Mouse (Mus musculus): Measurements from ENCODE around the gene Ttn.

Gene Ttn

DNA sequence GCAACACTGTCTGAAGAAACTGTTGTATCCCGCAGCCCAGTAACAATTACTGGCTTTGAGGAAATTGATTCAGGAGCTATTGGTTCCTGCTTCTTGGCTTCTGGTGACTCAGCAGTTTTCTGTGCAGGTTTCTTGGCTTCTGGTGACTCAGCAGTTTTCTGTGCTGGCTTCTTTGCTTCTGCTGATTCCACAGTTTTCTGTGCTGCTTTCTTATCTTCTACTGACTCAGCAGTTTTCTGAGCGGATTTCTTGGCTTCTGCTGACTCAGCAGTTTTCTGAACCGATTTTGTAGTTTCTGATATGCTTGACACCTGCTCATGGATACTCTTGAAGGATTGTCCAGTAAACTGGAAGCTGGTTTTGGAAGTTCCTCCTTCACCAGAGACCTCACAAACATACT lies 273.8 kb downstream of the Ttn start:
- DNase-seq (ENCODE audit: extremely low spot score, low spot score) = no peak

DNA sequence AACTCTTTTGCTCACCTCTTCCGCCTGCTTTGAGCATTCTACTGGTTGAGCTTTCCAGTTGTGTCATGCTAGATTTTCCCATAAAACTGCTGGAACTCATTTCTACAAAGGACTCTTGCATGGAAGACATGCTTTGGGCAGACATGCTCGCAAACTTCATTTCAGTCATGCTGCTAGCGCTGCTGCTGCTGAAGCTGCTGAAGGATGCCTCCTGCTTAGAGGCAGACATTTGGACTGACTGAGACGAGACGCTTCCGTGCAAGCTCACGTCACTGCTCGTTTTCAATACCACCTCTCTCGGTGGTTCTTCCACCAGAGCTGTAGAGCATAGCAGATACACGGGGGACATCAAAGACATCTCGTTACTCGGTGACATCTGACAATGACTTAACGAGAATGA lies 276.7 kb downstream of the Ttn start:
- no peak for DNase-seq (ENCODE audit: extremely low spot score, low spot score)

DNA sequence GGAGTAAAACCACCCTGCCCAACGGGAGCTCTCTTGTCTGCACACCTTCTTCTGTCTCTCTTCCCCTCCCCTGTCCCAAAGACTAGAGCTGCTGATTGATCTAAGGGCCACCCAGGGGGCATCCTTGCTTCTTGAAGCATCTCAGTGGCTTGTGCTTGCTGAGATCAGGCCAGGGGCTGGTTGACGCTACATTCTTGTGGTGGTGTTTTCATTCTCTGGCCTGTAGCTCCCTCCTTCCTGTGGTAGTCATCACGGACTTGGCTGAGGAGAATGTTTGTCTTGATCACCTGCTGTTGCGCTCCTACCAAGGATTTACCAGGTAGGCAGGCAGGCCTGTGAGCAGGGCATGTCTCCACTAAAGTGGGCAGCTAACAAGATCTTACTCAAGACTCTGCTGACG lies 279.6 kb downstream of the Ttn start:
- no peak for DNase-seq (ENCODE audit: extremely low spot score, low spot score)

DNA sequence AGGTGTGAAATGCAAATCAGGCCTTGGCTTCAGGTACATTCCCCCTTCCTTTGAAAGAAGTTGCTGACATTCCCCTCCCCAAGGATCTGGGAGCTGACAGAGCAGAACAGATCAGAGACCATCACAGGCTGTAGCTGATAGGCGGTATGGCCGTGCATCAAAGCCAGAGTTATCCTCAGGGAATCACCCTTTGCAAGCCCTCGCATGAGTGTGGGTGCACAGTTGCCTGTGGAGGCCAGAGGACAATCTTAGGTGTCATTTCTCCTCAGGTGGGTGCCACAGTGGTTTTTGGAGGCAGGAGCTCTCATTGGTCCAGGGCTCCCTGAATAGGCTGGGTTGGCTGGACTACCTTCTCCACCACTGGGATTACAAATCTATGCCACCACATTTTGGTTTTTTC lies 280.2 kb downstream of the Ttn start:
- no peak for DNase-seq (ENCODE audit: extremely low spot score, low spot score)

DNA sequence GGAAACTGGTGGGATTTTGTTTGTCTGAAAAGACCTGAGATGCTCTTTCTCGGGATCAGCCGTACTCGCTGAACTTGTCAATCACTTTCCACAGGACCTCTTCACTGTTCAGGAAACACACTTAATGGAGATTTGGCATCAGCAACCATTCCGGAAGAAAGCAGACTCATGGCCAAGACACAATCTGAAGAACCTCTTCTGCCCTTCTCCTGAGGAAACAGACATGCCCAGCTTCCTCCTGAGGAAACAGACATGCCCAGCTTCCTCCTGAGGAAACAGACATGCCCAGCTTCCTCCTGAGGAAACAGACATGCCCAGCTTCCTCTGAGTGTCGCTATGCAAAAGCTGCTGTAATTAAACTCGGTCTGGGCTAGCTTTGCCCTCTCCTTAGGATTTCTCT lies 287.1 kb downstream of the Ttn start:
- DNase-seq (ENCODE audit: extremely low spot score, low spot score) = no peak

DNA sequence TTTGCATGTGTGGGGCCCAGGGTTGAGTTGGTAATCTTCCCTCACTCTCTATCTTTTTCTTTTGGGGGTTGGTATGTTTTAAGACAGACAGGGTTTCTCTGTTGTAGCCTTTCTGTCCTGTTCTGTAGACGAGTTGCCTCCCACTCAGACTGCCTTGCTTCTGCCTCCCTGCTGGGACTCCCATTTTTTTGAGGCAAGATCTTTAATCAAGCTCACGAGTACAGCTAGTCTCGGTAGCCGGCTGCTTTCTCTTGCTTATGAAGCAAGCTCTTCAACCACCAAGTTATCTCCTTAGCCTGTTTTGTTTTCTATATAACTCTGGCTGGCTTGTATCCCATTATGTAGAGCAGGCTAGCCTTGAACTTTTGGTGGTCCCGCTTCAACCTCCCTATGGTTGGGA lies 288.6 kb downstream of the Ttn start:
- DNase-seq (ENCODE audit: extremely low spot score, low spot score) = no peak

DNA sequence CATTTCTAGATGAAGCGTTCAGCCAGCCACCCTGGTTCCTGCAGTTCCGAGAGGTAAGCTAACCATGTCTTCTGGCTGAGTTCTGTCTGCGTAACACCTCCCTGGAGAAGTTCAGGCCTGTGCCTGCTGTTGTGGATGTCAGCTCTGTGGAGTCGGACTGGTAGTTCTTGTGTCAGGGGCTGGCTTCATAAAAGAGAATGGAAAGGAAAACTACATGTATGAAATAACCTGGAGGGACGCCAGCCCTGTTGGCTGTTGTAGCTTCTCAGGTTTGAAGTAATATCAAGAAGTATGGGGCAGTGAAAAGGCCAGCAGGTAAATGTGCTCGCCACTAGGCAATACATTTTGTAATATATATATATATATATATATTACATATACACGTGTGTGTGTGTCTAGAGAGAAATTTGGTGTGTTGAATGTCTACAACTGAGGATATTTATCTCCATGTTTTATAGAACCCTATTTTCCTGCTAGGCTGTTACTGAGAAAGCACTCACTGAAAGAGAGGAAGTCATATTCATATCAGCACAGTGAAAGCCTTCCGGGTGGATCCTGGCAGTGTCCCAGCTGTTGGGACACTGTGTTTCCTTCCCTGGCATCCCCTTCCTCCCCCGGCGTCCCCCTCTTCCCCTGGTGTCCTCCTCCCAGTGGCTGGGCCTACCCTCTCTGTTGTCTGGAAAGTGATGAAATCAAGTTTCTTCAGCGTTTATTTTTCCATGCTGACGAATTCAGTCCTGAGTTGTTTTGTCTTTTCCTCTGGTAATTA lies 291.7 kb downstream of the Ttn start:
- no peak for DNase-seq (ENCODE audit: extremely low spot score, low spot score)

DNA sequence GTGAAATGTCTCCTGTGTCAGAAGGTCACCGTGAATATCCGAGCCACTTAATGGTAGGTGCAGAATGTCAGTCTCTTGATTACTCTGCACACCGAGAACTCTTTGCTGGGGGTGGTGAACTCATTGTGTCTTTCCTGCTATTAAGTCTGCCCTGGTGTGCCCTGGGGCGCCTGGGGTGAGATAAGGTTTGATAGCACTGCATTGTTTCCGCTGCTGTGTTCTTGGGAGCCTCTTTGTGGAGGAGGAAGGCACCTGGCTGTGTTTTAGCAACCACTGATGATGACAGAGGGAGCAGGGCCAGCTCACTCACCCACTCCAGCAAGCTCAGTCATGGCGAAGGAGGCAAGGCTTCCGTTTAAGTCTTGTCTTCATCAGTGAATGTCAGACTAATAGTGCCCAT lies 294.2 kb downstream of the Ttn start:
- no peak for DNase-seq (ENCODE audit: extremely low spot score, low spot score)

DNA sequence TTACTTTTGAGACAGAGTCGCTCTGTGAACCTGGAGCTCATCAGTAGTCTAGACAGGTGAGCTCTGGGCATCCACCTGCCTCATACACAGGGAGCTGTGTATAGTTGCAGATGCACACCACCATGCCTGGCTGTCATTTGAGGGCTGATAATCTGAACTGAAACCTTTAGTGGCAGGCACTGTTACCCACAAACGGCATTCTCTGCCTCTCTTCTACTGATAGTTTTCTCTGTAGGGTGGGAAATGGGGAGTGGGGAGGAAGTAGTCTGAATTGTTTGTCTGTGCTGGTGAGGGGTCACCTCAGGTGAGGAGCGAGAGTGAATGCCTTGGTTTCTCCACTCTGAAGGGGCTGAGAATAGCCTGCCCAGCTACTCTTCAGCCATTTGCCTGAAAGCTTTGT lies 294.7 kb downstream of the Ttn start:
- no peak for DNase-seq (ENCODE audit: extremely low spot score, low spot score)

DNA sequence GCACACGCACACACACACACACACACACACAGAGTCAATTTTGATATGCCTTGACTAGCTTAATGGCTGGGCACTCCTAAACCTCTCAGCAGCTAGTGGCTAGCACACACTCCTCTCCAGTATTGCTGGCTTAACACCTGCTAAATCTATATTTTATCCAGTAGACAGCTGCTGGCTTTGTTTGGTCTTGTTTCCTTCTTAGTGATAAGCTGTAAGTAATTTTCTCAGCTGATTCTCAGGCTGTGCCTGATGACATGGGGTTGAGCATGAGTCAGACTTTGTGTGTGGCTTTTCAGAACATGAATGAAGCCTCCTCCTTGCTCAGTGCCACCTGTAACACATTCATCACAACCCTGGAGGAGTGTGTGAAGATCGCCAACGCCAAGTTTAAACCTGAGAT lies 295.4 kb downstream of the Ttn start:
- no peak for DNase-seq (ENCODE audit: extremely low spot score, low spot score)

DNA sequence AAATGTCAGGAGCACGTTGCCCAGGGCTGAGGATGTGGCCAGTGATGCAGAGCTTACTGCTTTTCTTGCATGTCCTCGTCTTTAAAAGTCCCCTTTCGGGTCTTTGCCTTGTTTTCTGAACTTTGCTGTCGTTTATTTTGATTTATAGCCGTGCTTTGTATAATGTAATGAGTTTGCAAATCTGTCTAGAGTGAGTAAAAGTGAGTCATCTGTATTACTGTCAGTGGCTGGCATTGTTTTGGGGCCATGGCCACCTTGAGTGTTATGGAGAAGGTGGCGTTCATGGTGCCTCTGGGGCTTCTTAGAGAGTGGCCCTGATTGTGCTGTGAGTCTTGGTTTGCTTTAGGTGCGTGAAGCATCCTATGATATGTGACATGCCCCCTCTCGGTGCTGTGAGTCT lies 300.0 kb downstream of the Ttn start:
- no peak for DNase-seq (ENCODE audit: extremely low spot score, low spot score)

DNA sequence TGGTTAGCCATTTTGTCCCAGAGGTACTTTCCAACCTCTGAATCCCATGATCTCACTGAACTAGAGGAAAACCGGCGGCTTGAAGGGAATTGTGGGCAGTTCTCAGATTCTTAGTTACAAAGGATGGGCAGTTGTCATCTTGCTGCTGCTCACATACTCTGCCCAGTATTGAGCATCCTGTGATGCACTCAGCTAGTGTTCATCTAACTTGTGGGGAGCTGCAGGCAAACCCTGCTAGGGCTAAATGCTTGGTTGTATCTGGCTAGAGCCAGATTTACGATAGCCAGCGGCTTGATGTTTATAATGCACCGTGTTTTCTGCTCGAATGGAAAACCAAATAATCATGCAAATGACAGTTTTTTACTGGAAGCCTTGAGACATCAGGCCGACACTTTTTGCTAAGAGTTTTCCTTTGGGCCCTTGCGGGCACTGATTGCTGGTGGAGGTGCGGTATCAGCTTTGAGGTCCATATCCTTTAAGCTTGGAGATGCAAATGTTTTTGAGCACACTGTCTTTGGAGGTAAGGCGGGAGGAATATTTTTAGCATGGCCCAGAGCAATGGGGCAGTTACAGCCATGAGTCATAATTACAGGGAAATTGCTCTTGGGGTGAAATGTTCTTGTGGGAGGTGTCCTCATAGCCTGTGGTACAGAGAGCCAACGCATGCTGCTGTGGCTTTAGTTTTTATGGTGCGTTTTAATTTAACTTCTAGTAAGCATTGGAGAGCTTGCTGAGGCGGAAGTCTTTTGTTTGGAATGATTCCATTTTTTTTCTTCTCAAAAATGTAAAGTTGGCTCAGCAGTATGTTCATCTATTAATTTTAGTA lies 305.7 kb downstream of the Ttn start:
- peak; percentile 24 for DNase-seq (ENCODE audit: extremely low spot score, low spot score)

DNA sequence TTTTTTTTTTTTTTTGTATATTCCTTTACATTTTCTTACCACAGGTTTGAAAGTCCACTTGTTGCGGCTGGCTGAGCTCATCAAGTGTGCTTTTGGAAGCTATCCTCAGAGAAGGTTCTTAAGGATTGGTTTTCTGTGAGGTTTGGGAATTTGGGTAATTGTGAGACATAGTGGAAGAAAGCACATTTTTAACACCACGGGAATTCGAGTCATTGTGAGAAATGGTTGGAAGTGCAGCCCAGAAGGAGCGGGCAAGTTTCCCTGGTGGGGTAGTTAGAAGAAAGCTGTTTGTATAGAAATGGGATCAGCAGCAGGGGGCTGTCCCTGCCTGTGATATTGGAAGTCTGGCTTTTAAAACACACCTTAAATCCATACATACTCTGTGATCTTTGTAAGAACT lies 306.4 kb downstream of the Ttn start:
- DNase-seq (ENCODE audit: extremely low spot score, low spot score) = no peak

DNA sequence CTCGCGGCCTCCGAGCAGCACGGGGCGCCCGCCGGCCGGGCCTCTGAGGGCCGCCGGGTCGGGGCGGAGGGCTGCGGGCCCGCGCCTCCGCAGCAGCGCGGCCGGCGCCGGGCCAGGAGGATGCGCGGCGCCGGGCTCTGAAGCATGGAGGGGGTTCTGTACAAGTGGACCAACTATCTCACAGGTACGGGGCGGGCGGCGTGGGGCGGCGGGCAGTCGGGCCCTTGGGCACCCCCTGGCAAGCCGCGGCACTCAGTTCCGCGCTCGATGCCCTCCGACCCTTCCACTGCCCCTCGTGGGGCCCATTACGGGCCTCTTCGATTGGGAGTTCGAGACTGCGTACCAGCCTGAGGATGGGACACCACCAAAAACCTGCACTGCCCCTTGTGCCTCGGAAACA lies 306.9 kb downstream of the Ttn start:
- no peak for DNase-seq (ENCODE audit: extremely low spot score, low spot score)

DNA sequence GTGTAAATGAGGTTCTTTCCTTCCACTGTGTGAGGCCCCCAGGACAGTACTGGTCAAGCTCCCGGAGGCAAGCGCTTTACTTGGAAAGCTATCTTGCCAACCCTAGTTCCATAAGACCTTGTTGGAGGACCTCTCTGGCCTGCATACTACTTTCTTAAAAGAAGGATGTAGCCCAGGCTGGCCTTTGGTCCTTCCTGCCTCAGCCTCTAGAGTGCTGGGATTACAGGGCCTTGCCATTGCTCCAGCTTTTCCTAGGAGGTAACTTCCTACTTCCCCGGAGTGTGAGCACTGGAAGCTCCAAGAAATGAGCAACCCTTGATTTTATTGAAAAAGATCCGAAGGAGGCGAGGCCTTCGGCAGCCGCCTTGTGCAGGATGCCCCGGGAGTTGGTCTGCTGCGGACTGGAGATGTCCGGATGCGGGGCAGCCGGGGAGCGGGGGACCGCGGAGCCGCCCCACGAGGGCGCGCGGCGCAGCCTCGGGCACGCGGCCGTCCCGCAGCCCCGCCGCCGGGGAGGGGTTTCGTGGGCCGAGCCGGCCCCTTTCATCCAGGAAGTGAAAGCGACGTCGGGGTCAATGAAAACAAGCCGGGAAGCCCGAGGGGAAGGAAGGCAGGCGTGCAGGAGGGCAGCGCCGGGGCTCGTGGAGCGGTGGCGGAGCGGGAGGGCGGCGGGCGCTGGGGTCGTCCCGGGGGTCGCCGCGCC lies 307.5 kb downstream of the Ttn start, which contains the start of gene Plekha3:
Gene Plekha3 (plus strand): TSS at position 557 of the 703 bp plus-strand sequence.
- peak; percentile 84 for DNase-seq (ENCODE audit: extremely low spot score, low spot score)

DNA sequence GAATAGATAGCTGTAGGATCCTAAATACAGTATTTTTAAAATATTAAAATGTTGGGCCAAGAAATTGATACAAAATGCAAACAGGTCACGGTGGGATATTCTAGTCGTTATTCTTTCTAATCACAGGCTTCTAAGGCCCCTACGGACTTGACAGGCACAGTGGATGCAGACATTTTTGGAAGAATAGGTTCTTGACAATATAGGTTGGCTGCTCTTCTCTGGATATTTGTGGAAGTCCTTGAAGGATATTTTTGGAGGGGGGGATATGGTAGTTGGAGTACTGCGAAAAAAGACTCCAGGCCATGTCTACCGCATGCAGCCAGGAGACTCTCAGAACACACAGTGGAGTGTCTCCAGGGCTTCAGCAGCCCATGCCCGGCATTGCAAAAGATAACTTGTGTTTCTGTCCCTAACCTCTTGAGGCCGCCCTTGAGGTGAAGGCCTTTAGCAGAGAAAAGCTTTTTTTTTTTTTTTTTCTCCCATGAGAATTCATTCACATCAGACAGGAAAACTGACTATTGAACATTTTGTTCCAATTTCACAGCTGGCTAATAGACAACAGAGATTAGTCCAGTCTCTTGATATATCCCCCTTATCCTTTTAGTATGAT lies 308.8 kb downstream of the Ttn start:
- peak; percentile 40 for DNase-seq (ENCODE audit: extremely low spot score, low spot score)

DNA sequence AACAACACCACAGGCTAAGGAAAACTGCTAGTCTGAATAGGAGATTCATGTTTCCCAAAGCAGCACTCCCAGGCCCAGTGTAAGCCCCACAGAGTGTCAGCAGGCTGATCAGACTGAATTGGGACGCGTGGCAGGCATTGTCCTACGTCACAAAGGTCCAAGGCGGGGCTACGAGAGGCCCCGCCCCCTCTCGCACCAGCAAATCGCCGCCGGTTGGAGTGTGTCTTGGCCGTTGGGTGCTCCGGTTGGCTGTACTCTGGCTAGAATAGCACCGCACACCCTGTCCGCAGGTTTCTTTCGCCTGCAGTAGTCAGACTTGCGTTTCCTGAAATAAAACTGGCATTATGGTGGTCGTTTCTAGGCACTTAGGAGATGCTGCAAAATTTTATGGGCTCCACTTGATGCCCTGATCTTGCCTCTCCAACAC lies 309.4 kb downstream of the Ttn start, which contains the start of gene Fkbp7:
Gene Fkbp7 (minus strand): TSS at position 151 of the 427 bp plus-strand sequence.
- DNase-seq (ENCODE audit: extremely low spot score, low spot score) = peak; percentile 93

DNA sequence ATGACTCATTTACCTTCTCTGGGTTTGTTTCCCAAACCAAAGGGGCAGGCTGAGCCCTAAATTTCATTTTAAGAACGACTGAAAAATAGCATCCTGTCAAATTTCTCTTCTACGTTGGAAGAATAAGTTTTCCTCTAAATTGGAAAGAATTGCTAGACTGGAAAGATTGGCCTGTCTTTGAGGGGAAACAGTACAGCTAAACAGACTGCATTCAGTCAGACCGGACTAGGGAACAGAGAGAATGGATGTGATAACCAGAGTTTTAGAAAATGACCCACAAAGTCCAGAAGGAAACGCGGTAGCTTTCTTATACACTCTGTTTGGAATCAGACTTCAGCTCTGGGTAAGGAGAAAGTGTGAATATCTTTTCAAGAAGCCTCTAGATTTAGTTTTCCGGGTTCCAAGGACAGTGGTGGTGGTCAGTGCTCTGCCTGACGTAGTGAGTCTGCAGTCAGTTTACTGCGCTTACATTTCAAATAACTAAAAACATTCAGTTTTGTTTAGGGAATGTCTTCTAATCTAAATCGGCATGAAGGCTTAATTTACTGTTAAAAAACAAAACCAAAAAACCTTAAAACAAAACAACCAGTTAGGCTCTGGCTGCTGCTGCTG lies 310.1 kb downstream of the Ttn start:
- DNase-seq (ENCODE audit: extremely low spot score, low spot score) = no peak

DNA sequence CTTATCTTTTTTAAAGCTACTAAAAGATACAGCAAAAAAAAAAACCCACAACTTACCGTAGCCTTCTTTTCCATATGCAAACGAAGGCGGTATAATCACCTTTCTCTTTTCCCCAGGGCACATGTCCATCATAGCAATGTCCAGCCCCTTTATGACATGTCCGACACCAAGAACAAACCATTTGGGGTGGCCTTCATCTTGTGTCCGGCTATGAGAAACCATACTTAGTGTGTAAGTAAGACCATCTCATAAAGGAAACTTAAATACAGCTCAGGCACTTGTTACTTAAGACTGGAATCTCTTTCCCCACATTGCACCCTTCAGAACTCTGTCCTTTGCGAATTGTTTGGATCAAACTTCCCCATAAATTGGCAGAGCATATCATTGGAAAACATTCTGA lies 310.7 kb downstream of the Ttn start:
- DNase-seq (ENCODE audit: extremely low spot score, low spot score) = no peak

DNA sequence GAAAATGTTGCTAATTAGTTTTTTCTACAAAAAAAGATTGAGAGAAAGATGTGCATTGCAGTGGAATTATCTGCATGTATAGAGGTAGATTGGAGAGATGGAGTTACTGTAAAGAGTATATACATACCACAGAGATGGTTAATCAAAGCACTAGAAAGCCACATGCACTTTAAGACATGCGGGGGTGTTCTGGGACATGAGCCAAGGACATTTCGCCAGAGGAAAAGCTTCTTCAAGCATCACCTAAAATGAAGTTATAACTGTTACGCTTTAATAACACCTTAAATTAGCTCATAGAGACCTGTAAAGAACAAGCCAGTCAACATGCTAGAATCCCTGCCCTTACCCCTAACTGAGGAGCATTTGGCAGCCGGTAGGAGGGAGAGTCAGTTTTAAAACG lies 315.1 kb downstream of the Ttn start:
- no peak for DNase-seq (ENCODE audit: extremely low spot score, low spot score)

DNA sequence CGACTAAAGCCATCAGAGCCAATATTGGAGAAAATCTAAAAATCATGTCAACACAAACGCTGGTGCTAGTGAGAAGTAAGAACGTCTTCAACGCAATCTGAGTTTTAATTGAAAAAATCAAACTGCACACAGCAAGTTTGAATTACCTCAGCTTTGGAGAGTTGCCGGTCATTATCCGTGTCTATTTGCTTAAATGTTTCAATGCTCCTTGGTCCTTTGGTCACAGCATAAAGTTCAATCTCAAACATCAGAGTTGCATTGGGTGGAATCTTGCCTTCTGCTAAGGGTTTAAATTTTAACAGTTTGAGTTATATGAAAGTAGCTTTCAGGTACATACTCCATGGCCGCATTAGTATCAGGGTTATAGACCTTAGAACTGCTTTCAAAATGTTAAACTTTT lies 316.8 kb downstream of the Ttn start:
- DNase-seq (ENCODE audit: extremely low spot score, low spot score) = no peak

Data from neural tube, embryonic 10.5 days (tissue).